Mouse (Mus musculus): ENCODE measurements around the gene Coq9. TPM values are rescaled to one million over a fixed set of nuclear protein-coding genes. Genes with fewer than 3 reads are reported as not detected.
"Not testable (repeated sequence)": the region's sequence is repeated elsewhere in the genome, so short reads cannot be mapped to it uniquely, and the experiment has no call there.

Coq9 gene
- total RNA-seq, 1 experiment: 42.9 TPM

DNA sequence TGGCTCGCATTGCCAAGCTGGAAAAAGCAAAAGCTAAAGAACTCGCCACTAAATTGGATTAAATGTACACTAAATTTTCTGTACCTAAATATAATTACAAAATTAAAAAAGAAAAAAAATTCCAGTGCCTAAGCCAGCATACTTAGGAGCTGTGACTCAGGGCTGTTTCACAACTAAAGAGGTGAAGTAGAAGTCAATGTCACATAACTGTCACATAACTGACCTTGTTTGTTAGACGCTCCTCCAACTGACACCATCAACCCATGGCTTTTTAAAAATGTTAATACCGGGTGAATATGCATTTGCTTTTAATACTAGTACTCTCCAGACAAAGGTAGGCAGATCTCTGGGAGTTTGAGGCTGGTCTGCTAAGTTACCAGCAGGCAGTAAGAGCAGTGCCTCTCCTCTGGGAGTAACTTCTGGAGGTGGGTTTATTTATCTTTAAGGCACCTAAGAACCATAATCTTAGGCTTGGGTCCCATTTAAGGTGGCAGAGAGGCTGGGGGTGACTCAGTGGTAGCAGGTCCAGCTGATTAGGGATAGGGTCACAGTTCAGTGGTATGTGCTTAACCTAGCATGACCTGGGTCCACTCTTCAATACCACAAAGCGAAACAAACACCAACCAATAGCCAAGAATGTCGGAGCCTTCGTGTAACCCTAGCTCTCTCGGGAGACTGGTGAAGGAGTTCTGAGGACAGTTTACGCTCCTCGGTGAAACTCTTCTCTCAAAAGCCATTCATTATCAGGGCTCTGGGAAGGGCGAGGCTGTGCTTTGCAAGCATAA is 1.5 kb upstream of the Coq9 start:
- Histone ChIP-seq H3K27ac (ENCODE audit: insufficient read depth, low read depth, low read length, poor library complexity, severe bottlenecking) (no peak overlapping the region), H3K9ac (ENCODE audit: insufficient read depth, low read depth, low read length, poor library complexity, severe bottlenecking) (peak overlapping the region; percentile 41; the same call in 1 of the 2 replicates), H3K36me3 (ENCODE audit: control insufficient read depth, insufficient read depth, low read length, poor library complexity, severe bottlenecking) (peaks cover 9% of the 10 kb centered on the region), H3K9me3 (ENCODE audit: control insufficient read depth, insufficient read depth, low read depth, low read length) (no peaks in the 10 kb centered on the region), H3K4me3 (ENCODE audit: insufficient read depth in 1 of 2, low read depth in 1 of 2, low read length in 2 of 2, poor library complexity in 1 of 2, severe bottlenecking in 1 of 2) (peak overlapping the region; percentile 77 to 95; a peak in 3 of 4 replicates), H3K4me1 (ENCODE audit: control insufficient read depth in 2 of 2, insufficient read depth in 2 of 2, low read length in 2 of 2, poor library complexity in 1 of 2) (peaks cover 2 to 7% of the 10 kb centered on the region in 2 experiments; a peak in 2 of 4 replicates)
- in situ Hi-C loops (cut with MboI; ENCODE audit: low sequenced_read_pairs in 2 of 2, unreplicated experiment in 2 of 2): no loop called here
- TF ChIP-seq ZNF384 (IDR thresholded peaks at IDR 0.05; ENCODE audit: low read depth, low read length) (no peak), CHD2 (IDR thresholded peaks at IDR 0.05; ENCODE audit: low read depth, low read length) (no peak), ZC3H11A (IDR thresholded peaks at IDR 0.05; ENCODE audit: borderline replicate concordance, low read depth, low read length) (no peak), MAFK (IDR thresholded peaks at IDR 0.05; ENCODE audit: insufficient read depth, low read depth, low read length) (no peak), HCFC1 (IDR thresholded peaks at IDR 0.05; ENCODE audit: borderline replicate concordance, insufficient read depth, low read length) (no peak)
- DNase-seq (ENCODE audit: low read depth, low spot score): no peak

DNA sequence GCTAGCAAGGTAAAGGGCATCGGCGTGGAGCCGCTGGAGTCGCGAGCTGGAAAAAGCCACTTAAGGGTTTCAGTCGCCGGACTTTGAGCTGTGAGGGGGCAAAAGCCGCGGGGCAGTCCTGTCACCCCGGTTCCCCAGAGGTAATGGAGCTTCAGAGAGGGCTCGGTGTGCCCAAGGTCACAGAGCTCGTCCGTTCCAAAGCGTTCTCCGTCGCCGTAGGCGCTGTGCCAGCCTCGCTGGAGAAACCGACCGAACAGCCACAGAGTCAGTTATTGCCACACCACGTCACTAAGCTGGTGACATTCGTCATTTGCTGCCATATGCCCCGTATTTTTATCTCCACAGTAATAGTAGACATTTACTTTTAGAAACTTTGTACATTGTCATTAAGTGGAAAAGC is 479 bp downstream of the Coq9 start:
- H3K9me3 ChIP-seq (ENCODE audit: control insufficient read depth, insufficient read depth, low read depth, low read length): no peaks in the 10 kb centered on the region
- H3K36me3 ChIP-seq (ENCODE audit: control insufficient read depth, insufficient read depth, low read length, poor library complexity, severe bottlenecking): peaks cover 3% of the 10 kb centered on the region; the same call in 1 of the 2 replicates
- no peak overlapping the region for H3K27ac ChIP-seq (ENCODE audit: insufficient read depth, low read depth, low read length, poor library complexity, severe bottlenecking)
- H3K4me3 ChIP-seq (ENCODE audit: insufficient read depth in 1 of 2, low read depth in 1 of 2, low read length in 2 of 2, poor library complexity in 1 of 2, severe bottlenecking in 1 of 2): peak overlapping the region; percentile 81 to 95
- TF ChIP-seq CHD2 (IDR thresholded peaks at IDR 0.05; ENCODE audit: low read depth, low read length): no peak
- no peak for TF ChIP-seq HCFC1 (IDR thresholded peaks at IDR 0.05; ENCODE audit: borderline replicate concordance, insufficient read depth, low read length)
- no peak for TF ChIP-seq MAFK (IDR thresholded peaks at IDR 0.05; ENCODE audit: insufficient read depth, low read depth, low read length)
- no peak for TF ChIP-seq ZNF384 (IDR thresholded peaks at IDR 0.05; ENCODE audit: low read depth, low read length)
- no peak for TF ChIP-seq ZC3H11A (IDR thresholded peaks at IDR 0.05; ENCODE audit: borderline replicate concordance, low read depth, low read length)
- peak overlapping the region; percentile 98 for H3K9ac ChIP-seq (ENCODE audit: insufficient read depth, low read depth, low read length, poor library complexity, severe bottlenecking)
- peaks cover 2 to 4% of the 10 kb centered on the region in 2 experiments; a peak in 1 of 4 replicates for H3K4me1 ChIP-seq (ENCODE audit: control insufficient read depth in 2 of 2, insufficient read depth in 2 of 2, low read length in 2 of 2, poor library complexity in 1 of 2)
- in situ Hi-C loops (cut with MboI; ENCODE audit: low sequenced_read_pairs in 2 of 2, unreplicated experiment in 2 of 2): no loop called here
- no peak for DNase-seq (ENCODE audit: low read depth, low spot score)

DNA sequence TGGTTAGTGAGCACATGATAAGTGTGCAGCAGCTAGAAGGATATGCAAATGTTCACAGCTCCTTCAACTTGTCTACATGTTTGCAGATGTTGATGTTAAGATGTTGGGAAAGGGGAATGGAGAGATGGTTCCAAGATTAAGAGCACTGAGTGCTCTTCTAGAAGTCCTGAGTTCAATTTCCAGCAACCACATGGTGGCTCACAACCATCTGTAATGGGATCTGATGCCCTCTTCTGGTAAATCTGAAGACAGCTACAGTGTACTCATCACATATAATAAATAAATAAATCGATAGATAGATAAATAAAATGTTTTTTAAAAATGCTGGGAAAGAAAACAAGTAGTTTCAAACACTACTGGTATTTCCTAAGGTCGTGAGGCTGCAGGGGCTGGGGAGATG is 3.1 kb downstream of the Coq9 start:
- H3K4me1 ChIP-seq (ENCODE audit: control insufficient read depth in 2 of 2, insufficient read depth in 2 of 2, low read length in 2 of 2, poor library complexity in 1 of 2): 0 out of 4 replicates have a peak, but pooled peaks cover 0 to 4% of the 10 kb centered on the region in 2 experiments
- no peak overlapping the region for H3K4me3 ChIP-seq (ENCODE audit: insufficient read depth in 1 of 2, low read depth in 1 of 2, low read length in 2 of 2, poor library complexity in 1 of 2, severe bottlenecking in 1 of 2)
- in situ Hi-C loops (cut with MboI; ENCODE audit: low sequenced_read_pairs in 2 of 2, unreplicated experiment in 2 of 2): no loop called here

DNA sequence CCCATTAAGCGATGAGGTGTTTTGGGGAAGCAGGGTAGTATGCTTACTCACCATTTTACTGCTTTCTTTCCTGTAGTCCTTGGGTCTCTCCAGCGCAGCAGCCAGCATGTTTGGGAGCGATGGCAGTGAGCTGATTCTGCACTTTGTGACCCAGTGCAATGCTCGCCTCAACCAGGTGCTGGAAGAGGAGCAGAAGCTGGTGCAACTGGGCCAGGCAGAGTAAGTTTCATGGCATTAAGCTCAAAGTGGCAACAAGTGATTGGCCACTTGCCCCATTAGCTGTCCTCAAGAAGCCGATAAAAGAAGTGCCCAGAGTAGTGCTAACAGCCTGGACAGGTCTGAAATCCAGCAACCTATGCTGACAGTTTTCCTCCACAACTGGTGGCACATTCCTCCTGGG is 11.9 kb downstream of the Coq9 start:
- TF ChIP-seq HCFC1 (IDR thresholded peaks at IDR 0.05; ENCODE audit: borderline replicate concordance, insufficient read depth, low read length) (no peak), ZC3H11A (IDR thresholded peaks at IDR 0.05; ENCODE audit: borderline replicate concordance, low read depth, low read length) (no peak), MAFK (IDR thresholded peaks at IDR 0.05; ENCODE audit: insufficient read depth, low read depth, low read length) (no peak), CHD2 (IDR thresholded peaks at IDR 0.05; ENCODE audit: low read depth, low read length) (no peak), ZNF384 (IDR thresholded peaks at IDR 0.05; ENCODE audit: low read depth, low read length) (no peak)
- Histone ChIP-seq H3K36me3 (ENCODE audit: control insufficient read depth, insufficient read depth, low read length, poor library complexity, severe bottlenecking) (peaks cover 30% of the 10 kb centered on the region), H3K4me3 (ENCODE audit: insufficient read depth in 1 of 2, low read depth in 1 of 2, low read length in 2 of 2, poor library complexity in 1 of 2, severe bottlenecking in 1 of 2) (no peak overlapping the region), H3K9ac (ENCODE audit: insufficient read depth, low read depth, low read length, poor library complexity, severe bottlenecking) (no peak overlapping the region), H3K9me3 (ENCODE audit: control insufficient read depth, insufficient read depth, low read depth, low read length) (no peaks in the 10 kb centered on the region), H3K4me1 (ENCODE audit: control insufficient read depth in 2 of 2, insufficient read depth in 2 of 2, low read length in 2 of 2, poor library complexity in 1 of 2) (no peaks in the 10 kb centered on the region), H3K27ac (ENCODE audit: insufficient read depth, low read depth, low read length, poor library complexity, severe bottlenecking) (no peak overlapping the region)
- DNase-seq (ENCODE audit: low read depth, low spot score): no peak
- in situ Hi-C loops (cut with MboI; ENCODE audit: low sequenced_read_pairs in 2 of 2, unreplicated experiment in 2 of 2): no loop called here

More for the DNA sequence above, 3.1 kb downstream of the Coq9 start:
- H3K9me3 ChIP-seq (ENCODE audit: control insufficient read depth, insufficient read depth, low read depth, low read length): no peaks in the 10 kb centered on the region
- no peak for DNase-seq (ENCODE audit: low read depth, low spot score)
- no peak overlapping the region for H3K9ac ChIP-seq (ENCODE audit: insufficient read depth, low read depth, low read length, poor library complexity, severe bottlenecking)
- no peak overlapping the region for H3K27ac ChIP-seq (ENCODE audit: insufficient read depth, low read depth, low read length, poor library complexity, severe bottlenecking)
- H3K36me3 ChIP-seq (ENCODE audit: control insufficient read depth, insufficient read depth, low read length, poor library complexity, severe bottlenecking): peaks cover 10% of the 10 kb centered on the region; the same call in 1 of the 2 replicates
- TF ChIP-seq ZC3H11A (IDR thresholded peaks at IDR 0.05; ENCODE audit: borderline replicate concordance, low read depth, low read length): no peak
- TF ChIP-seq CHD2 (IDR thresholded peaks at IDR 0.05; ENCODE audit: low read depth, low read length): no peak
- TF ChIP-seq HCFC1 (IDR thresholded peaks at IDR 0.05; ENCODE audit: borderline replicate concordance, insufficient read depth, low read length): no peak
- TF ChIP-seq MAFK (IDR thresholded peaks at IDR 0.05; ENCODE audit: insufficient read depth, low read depth, low read length): no peak
- TF ChIP-seq ZNF384 (IDR thresholded peaks at IDR 0.05; ENCODE audit: low read depth, low read length): no peak

DNA sequence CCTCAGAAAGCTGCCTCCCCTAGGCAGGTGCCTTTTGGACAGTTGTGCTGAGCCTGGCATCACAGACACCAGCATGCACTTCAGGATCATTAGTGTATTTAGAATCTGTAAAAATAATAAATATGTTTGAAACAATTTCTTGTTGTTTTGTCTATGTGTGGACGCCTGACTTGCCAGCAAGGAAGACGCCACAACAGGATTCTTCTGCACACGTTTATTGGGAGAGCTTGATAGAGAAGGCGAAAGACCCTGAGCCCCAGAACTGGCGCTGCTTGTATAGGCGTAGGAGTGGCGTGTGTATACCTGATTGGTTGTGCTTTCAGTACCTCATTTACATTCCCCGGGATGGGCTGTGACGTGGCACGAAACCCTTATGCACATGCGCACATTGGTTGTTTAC is 16.6 kb downstream of the Coq9 start:
- in situ Hi-C loops (cut with MboI; ENCODE audit: low sequenced_read_pairs in 2 of 2, unreplicated experiment in 2 of 2); H3K27ac ChIP-seq (ENCODE audit: insufficient read depth, low read depth, low read length, poor library complexity, severe bottlenecking); H3K4me3 ChIP-seq (ENCODE audit: insufficient read depth in 1 of 2, low read depth in 1 of 2, low read length in 2 of 2, poor library complexity in 1 of 2, severe bottlenecking in 1 of 2); H3K9me3 ChIP-seq (ENCODE audit: control insufficient read depth, insufficient read depth, low read depth, low read length); DNase-seq (ENCODE audit: low read depth, low spot score); H3K9ac ChIP-seq (ENCODE audit: insufficient read depth, low read depth, low read length, poor library complexity, severe bottlenecking); H3K4me1 ChIP-seq (ENCODE audit: control insufficient read depth in 2 of 2, insufficient read depth in 2 of 2, low read length in 2 of 2, poor library complexity in 1 of 2): not testable (repeated sequence)
- peaks cover 27% of the 10 kb centered on the region for H3K36me3 ChIP-seq (ENCODE audit: control insufficient read depth, insufficient read depth, low read length, poor library complexity, severe bottlenecking)

Measured in ES-E14 (cell line).